Mouse (Mus musculus) MEL (cell line): ENCODE measurements around the gene St6galnac3. TPM values are rescaled to one million over a fixed set of nuclear protein-coding genes. Genes with fewer than 3 reads are reported as not detected.

ENCODE experiments used
- DNase-seq: peaks from one replicate; pipeline ENCODE4 v3.0.0; 2011; ENCODE audit warnings: low read depth, low spot score
- H3K27ac ChIP-seq: 2 replicates; pipeline ENCODE4 v1.5.1; 2012; ENCODE audit warnings: low read depth, mild to moderate bottlenecking, control low read depth, low read length, moderate library complexity; ENCODE audit not compliant: control insufficient read depth
- H3K27me3 ChIP-seq, 2 experiments: fragments of 150-350 bp in 1 of 2; sonication (generic) in 1 of 2; 2 replicates each; pipeline ENCODE4 v1.6.1; 2012; ENCODE audit warnings: low read length in 2 of 2, mild to moderate bottlenecking in 2 of 2, improper control_type of control experiment in 1 of 2, moderate library complexity in 1 of 2; ENCODE audit not compliant: insufficient read depth in 2 of 2, control insufficient read depth in 1 of 2
- H3K36me3 ChIP-seq, 2 experiments: 2 replicates each; pipeline ENCODE4 v1.6.1; 2012 to 2014; ENCODE audit warnings: low read length in 2 of 2, improper control_type of control experiment in 1 of 2, inconsistent platforms in 1 of 2, mild to moderate bottlenecking in 1 of 2; ENCODE audit not compliant: insufficient read depth in 2 of 2, control insufficient read depth in 1 of 2
- H3K4me1 ChIP-seq, 2 experiments: fragments of 150-350 bp in 1 of 2; sonication (generic) in 1 of 2; 2 replicates each; pipeline ENCODE4 v1.6.1; 2012; ENCODE audit warnings: low read length in 2 of 2, improper control_type of control experiment in 1 of 2, mild to moderate bottlenecking in 1 of 2; ENCODE audit not compliant: insufficient read depth in 2 of 2, control insufficient read depth in 1 of 2
- H3K4me3 ChIP-seq, 2 experiments: fragments of 150-350 bp in 1 of 2; sonication (generic) in 1 of 2; 2 replicates each; pipeline ENCODE4 v1.5.1; 2012; ENCODE audit warnings: low read depth in 2 of 2, low read length in 2 of 2, mild to moderate bottlenecking in 2 of 2, moderate library complexity in 2 of 2, control low read depth in 1 of 2, improper control_type of control experiment in 1 of 2; ENCODE audit not compliant: control insufficient read depth in 1 of 2, insufficient read depth in 1 of 2
- H3K79me2 ChIP-seq: 2 replicates; pipeline ENCODE4 v1.6.1; 2012; ENCODE audit warnings: mild to moderate bottlenecking, low read length, moderate library complexity; ENCODE audit not compliant: control insufficient read depth, poor library complexity, insufficient read depth
- H3K9ac ChIP-seq: 2 replicates; pipeline ENCODE4 v1.6.1; 2012; ENCODE audit warnings: low read depth, mild to moderate bottlenecking, control low read depth, low read length, moderate library complexity; ENCODE audit not compliant: control insufficient read depth, poor library complexity, severe bottlenecking
- H3K9me3 ChIP-seq: fragments of 150-350 bp; sonication (generic); replicated peaks from 2 replicates; pipeline ENCODE4 v1.6.1; 2012; ENCODE audit warnings: mild to moderate bottlenecking, low read length, improper control_type of control experiment, moderate library complexity; ENCODE audit not compliant: insufficient read depth
- BHLHE40 ChIP-seq: IDR thresholded peaks from 2 replicates; pipeline ENCODE4 v1.6.1; 2012; ENCODE audit warnings: low read depth, mild to moderate bottlenecking, inconsistent platforms, low read length, improper control_type of control experiment, borderline replicate concordance
- CHD1 ChIP-seq: IDR thresholded peaks from 2 replicates; pipeline ENCODE4 v1.6.1; 2012; ENCODE audit warnings: low read depth, mild to moderate bottlenecking, inconsistent platforms, low read length, improper control_type of control experiment
- CHD2 ChIP-seq: IDR thresholded peaks from 2 replicates; pipeline ENCODE4 v1.6.1; 2011; ENCODE audit warnings: low read length, improper control_type of control experiment
- CTCF ChIP-seq, 3 experiments: IDR thresholded peaks in 2 of 3; conservative IDR thresholded peaks in 1 of 3; 2 replicates each; pipeline ENCODE4 v1.5.1; 2011 to 2012; ENCODE audit warnings: low read length in 3 of 3, low read depth in 2 of 3, mild to moderate bottlenecking in 2 of 3, improper control_type of control experiment in 1 of 3, inconsistent platforms in 1 of 3, mixed read lengths in 1 of 3, moderate library complexity in 1 of 3; ENCODE audit not compliant: control insufficient read depth in 1 of 3, insufficient read depth in 1 of 3, poor library complexity in 1 of 3, severe bottlenecking in 1 of 3
- E2F4 ChIP-seq: IDR thresholded peaks from 2 replicates; pipeline ENCODE4 v1.6.1; 2011; ENCODE audit warnings: low read depth, low read length, improper control_type of control experiment, borderline replicate concordance
- EP300 ChIP-seq, 2 experiments: IDR thresholded peaks; 2 replicates each; pipeline ENCODE4 v1.6.1; 2011; ENCODE audit warnings: improper control_type of control experiment in 2 of 2, low read length in 2 of 2, low read depth in 1 of 2, mild to moderate bottlenecking in 1 of 2
- GATA1 ChIP-seq: IDR thresholded peaks from 2 replicates; pipeline ENCODE4 v1.6.1; 2011; ENCODE audit warnings: low read depth, low read length, improper control_type of control experiment
- HCFC1 ChIP-seq: IDR thresholded peaks from 2 replicates; pipeline ENCODE4 v1.6.1; 2012; ENCODE audit warnings: low read depth, mild to moderate bottlenecking, inconsistent platforms, low read length, improper control_type of control experiment, moderate library complexity
- JUND ChIP-seq: IDR thresholded peaks from 2 replicates; pipeline ENCODE4 v1.6.1; 2011; ENCODE audit warnings: low read depth, mild to moderate bottlenecking, improper control_type of control experiment, low read length
- MAFK ChIP-seq: IDR thresholded peaks from 2 replicates; pipeline ENCODE4 v1.6.1; 2011; ENCODE audit warnings: low read depth, mild to moderate bottlenecking, low read length, improper control_type of control experiment, borderline replicate concordance
- MAZ ChIP-seq: IDR thresholded peaks from 2 replicates; pipeline ENCODE4 v1.6.1; 2012; ENCODE audit warnings: low read depth, mild to moderate bottlenecking, inconsistent platforms, low read length, improper control_type of control experiment
- MEF2A ChIP-seq: IDR thresholded peaks from 2 replicates; pipeline ENCODE4 v1.6.1; 2014; ENCODE audit warnings: low read depth, mild to moderate bottlenecking, inconsistent platforms, low read length, improper control_type of control experiment; ENCODE audit not compliant: poor library complexity, insufficient replicate concordance, severe bottlenecking; ENCODE audit errors: extremely low read depth
- MXI1 ChIP-seq: IDR thresholded peaks from 2 replicates; pipeline ENCODE4 v1.6.1; 2011; ENCODE audit warnings: mild to moderate bottlenecking, low read depth, low read length, improper control_type of control experiment
- MYC ChIP-seq: IDR thresholded peaks from 2 replicates; pipeline ENCODE4 v1.6.1; 2011; ENCODE audit warnings: low read depth, mild to moderate bottlenecking, low read length, improper control_type of control experiment, moderate library complexity
- NELFE ChIP-seq: IDR thresholded peaks from 2 replicates; pipeline ENCODE4 v1.6.1; 2011; ENCODE audit warnings: low read depth, low read length, improper control_type of control experiment
- NRF1 ChIP-seq: IDR thresholded peaks from 2 replicates; pipeline ENCODE4 v1.6.1; 2014; ENCODE audit warnings: low read depth, mild to moderate bottlenecking, inconsistent platforms, low read length, improper control_type of control experiment, moderate library complexity; ENCODE audit not compliant: poor library complexity, insufficient read depth, severe bottlenecking
- RAD21 ChIP-seq: IDR thresholded peaks from 2 replicates; pipeline ENCODE4 v1.6.1; 2011; ENCODE audit warnings: mild to moderate bottlenecking, low read depth, low read length, improper control_type of control experiment
- RCOR1 ChIP-seq: IDR thresholded peaks from 2 replicates; pipeline ENCODE4 v1.6.1; 2012; ENCODE audit warnings: low read depth, mild to moderate bottlenecking, inconsistent platforms, low read length, improper control_type of control experiment
- SIN3A ChIP-seq: IDR thresholded peaks from 2 replicates; pipeline ENCODE4 v1.6.1; 2012; ENCODE audit warnings: low read length, improper control_type of control experiment, inconsistent platforms
- SMC3 ChIP-seq: IDR thresholded peaks from 2 replicates; pipeline ENCODE4 v1.6.1; 2011; ENCODE audit warnings: low read depth, low read length, improper control_type of control experiment
- TAL1 ChIP-seq: IDR thresholded peaks from 2 replicates; pipeline ENCODE4 v1.6.1; 2012; ENCODE audit warnings: mild to moderate bottlenecking, inconsistent platforms, low read length, moderate library complexity, mixed read lengths
- TBP ChIP-seq: IDR thresholded peaks from 2 replicates; pipeline ENCODE4 v1.8.0; 2011; ENCODE audit warnings: low read depth, low read length, improper control_type of control experiment
- UBTF ChIP-seq: IDR thresholded peaks from 2 replicates; pipeline ENCODE4 v1.6.1; 2012; ENCODE audit warnings: low read depth, mild to moderate bottlenecking, inconsistent platforms, low read length, improper control_type of control experiment, moderate library complexity, borderline replicate concordance; ENCODE audit not compliant: insufficient read depth
- USF1 ChIP-seq: IDR thresholded peaks from 2 replicates; pipeline ENCODE4 v1.6.1; 2014; ENCODE audit warnings: low read depth, mild to moderate bottlenecking, inconsistent platforms, low read length, improper control_type of control experiment, moderate library complexity
- ZC3H11A ChIP-seq: IDR thresholded peaks from 2 replicates; pipeline ENCODE4 v1.6.1; 2012; ENCODE audit warnings: low read depth, mild to moderate bottlenecking, inconsistent platforms, low read length, improper control_type of control experiment
- ZNF384 ChIP-seq: IDR thresholded peaks from 2 replicates; pipeline ENCODE4 v1.6.1; 2012; ENCODE audit warnings: low read depth, mild to moderate bottlenecking, inconsistent platforms, low read length, improper control_type of control experiment
- polyA plus RNA-seq, 2 experiments: library from polyadenylated mRNA; stranded (reverse) in 1 of 2; unstranded in 1 of 2; fragments of >175 nt in 1 of 2; fragments of >200 nt in 1 of 2; gene quantifications; 2 replicates each; pipeline versions ENCODE4 v1.2.1 to v1.2.4; 2012; ENCODE audit warnings: low replicate concordance in 2 of 2, low read depth in 1 of 2; ENCODE audit not compliant: insufficient read length in 2 of 2, insufficient read depth in 1 of 2, missing spikeins in 1 of 2
- total RNA-seq: library from RNA; depleted of rRNA; stranded (reverse); fragments of 300-350 nt; gene quantifications from 2 replicates; pipeline ENCODE4 v1.2.3, GENCODE M21; 2012

The St6galnac3 gene
- total and polyA plus RNA-seq, 3 experiments: 7.8 to 11.4 TPM; not detected in 1

- no peak for DNase-seq
- H3K27ac ChIP-seq: no peak overlapping the region
- TF ChIP-seq MEF2A (no peak), RCOR1 (no peak), RAD21 (no peak), USF1 (no peak), JUND (no peak), MXI1 (no peak), TBP (no peak)
- no peaks in the 10 kb centered on the region for H3K79me2 ChIP-seq
- H3K4me3 ChIP-seq: no peak overlapping the region
- peaks cover 0 to 8% of the 10 kb centered on the region in 2 experiments; a peak in 2 of 4 replicates for H3K4me1 ChIP-seq
- H3K9ac ChIP-seq: no peak overlapping the region
- no peaks in the 10 kb centered on the region for H3K9me3 ChIP-seq
- no peaks in the 10 kb centered on the region for H3K27me3 ChIP-seq
- H3K36me3 ChIP-seq: peaks cover 0 to 8% of the 10 kb centered on the region in 2 experiments; a peak in 2 of 4 replicates
Observed at GRCm38 (mm10) chr3:153236262-153236661, 488.7 kb downstream of the St6galnac3 start.

GRCm38 (mm10) chr3:153222611-153223402, 502.2 kb downstream of the St6galnac3 start:
- no peaks in the 10 kb centered on the region for H3K79me2 ChIP-seq

GRCm38 (mm10) chr3:153219391-153219790, 505.6 kb downstream of the St6galnac3 start:
- DNase-seq: no peak
- Histone ChIP-seq H3K4me3 (no peak overlapping the region), H3K9me3 (no peaks in the 10 kb centered on the region), H3K4me1 (no peaks in the 10 kb centered on the region), H3K27me3 (no peaks in the 10 kb centered on the region), H3K79me2 (no peaks in the 10 kb centered on the region), H3K27ac (no peak overlapping the region), H3K9ac (no peak overlapping the region), H3K36me3 (no peaks in the 10 kb centered on the region)
- TF ChIP-seq TBP (no peak), CHD2 (no peak), MAFK (no peak), ZC3H11A (no peak), EP300 (IDR thresholded peaks at IDR 0.05; ENCODE audit: low read depth in 1 of 2, low read length in 2 of 2) (no peak), TAL1 (no peak), CTCF (IDR thresholded peaks at IDR 0.05 in 2 of 3, conservative IDR thresholded peaks at IDR 0.05 in 1 of 3; ENCODE audit: control insufficient read depth in 1 of 3, insufficient read depth in 1 of 3, low read depth in 2 of 3, low read length in 3 of 3, poor library complexity in 1 of 3, severe bottlenecking in 1 of 3) (no peak), GATA1 (no peak), MEF2A (no peak), MXI1 (no peak), NELFE (no peak), BHLHE40 (no peak), HCFC1 (no peak), USF1 (no peak), MYC (no peak), CHD1 (no peak), SMC3 (no peak), MAZ (no peak), ZNF384 (no peak)

More at GRCm38 (mm10) chr3:153222611-153223402, 502.2 kb downstream of the St6galnac3 start:
- no peaks in the 10 kb centered on the region for H3K9me3 ChIP-seq
- H3K4me3 ChIP-seq: no peak overlapping the region
- H3K27me3 ChIP-seq: no peaks in the 10 kb centered on the region
- no peak overlapping the region for H3K27ac ChIP-seq
- H3K9ac ChIP-seq: no peak overlapping the region
- TF ChIP-seq SIN3A (no peak), E2F4 (no peak), BHLHE40 (no peak), NRF1 (no peak), UBTF (no peak), CTCF (IDR thresholded peaks at IDR 0.05 in 2 of 3, conservative IDR thresholded peaks at IDR 0.05 in 1 of 3; ENCODE audit: control insufficient read depth in 1 of 3, insufficient read depth in 1 of 3, low read depth in 2 of 3, low read length in 3 of 3, poor library complexity in 1 of 3, severe bottlenecking in 1 of 3) (no peak), SMC3 (no peak)
- no peaks in the 10 kb centered on the region for H3K4me1 ChIP-seq
- DNase-seq: no peak
- H3K36me3 ChIP-seq: no peaks in the 10 kb centered on the region
